Mouse (Mus musculus) kidney, adult 2 months (tissue): ENCODE measurements around the gene Pacs1.

ENCODE experiments used
- CTCF ChIP-seq: fragments of 200-500 bp; conservative IDR thresholded peaks from 2 replicates; pipeline ENCODE4 v1.5.1; 2011; ENCODE audit warnings: low read depth, mild to moderate bottlenecking, control low read depth, low read length, moderate library complexity, mixed read lengths; ENCODE audit not compliant: insufficient read depth, insufficient read length
- POLR2A ChIP-seq: fragments of 200-500 bp; IDR thresholded peaks from one replicate; pipeline ENCODE4 v1.6.1; 2011; ENCODE audit warnings: low read depth, low read length, control low read depth

GRCm38 (mm10) chr19:5295736-5296075, 22.8 kb upstream of the Pacs1 start:
- no peak for TF ChIP-seq CTCF
- TF ChIP-seq POLR2A = no peak
